Mouse (Mus musculus): ENCODE measurements at regions not wholly inside any gene's neighbourhood (a gene's known extent, or its start where the extent isn't known, plus 50 kb on each side); places are given as distances from the start of the nearest gene placed in this dataset.

DNA sequence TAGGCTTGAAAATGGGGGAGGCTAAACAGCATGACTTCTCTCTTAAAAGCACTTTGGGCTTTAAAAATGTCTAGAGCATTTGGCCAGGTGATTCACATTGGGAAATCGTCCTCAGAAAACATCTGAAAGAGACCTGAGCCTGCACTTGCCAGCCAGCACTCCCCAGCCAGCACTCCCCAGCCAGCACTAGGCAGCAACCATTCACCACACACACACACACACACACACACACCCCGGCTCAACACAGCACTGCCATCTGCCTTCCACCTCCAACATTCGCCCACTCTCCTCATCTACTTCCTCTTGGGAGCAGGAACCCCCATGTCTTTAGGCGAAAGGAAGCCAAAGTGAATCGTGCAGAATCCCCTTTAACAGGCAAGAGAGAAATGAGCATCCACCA is 85.4 kb downstream of the Atp23 start:
- 80% methylated on average over 5 of the region's 5 CpGs for WGBS
- Histone ChIP-seq H3K4me2 (replicated peaks) (no peak overlapping the region), H3K36me3 (no peaks in the 10 kb centered on the region), H3K9me3 (no peaks in the 10 kb centered on the region), H3K27me3 (replicated peaks) (no peaks in the 10 kb centered on the region), H3K27ac (no peak overlapping the region), H3K4me3 (replicated peaks) (no peak overlapping the region), H3K9ac (no peak overlapping the region), H3K4me1 (replicated peaks) (no peaks in the 10 kb centered on the region)
- ATAC-seq: no peak

DNA sequence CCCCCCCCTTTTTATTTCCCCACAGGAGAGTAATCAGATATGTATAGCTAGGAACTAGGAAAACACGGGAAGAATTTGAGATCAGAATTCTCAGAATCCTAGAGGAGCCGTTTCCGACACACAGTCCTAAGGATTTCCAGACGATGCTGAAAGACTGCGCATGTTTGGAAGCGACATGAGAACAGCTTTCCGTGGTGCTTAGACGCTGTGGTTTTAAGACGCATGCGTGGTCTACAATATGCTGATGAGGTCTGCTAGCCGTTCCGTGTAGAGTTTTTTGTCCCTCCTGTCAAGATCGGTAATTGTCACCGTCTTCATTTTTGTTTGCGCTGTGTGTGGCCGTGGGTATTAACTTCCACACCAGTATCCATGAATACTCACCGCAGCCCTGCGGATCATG is 86.2 kb downstream of the Atp23 start:
- WGBS: 94% methylated on average over 18 of the region's 18 CpGs
- H3K4me1 ChIP-seq (replicated peaks): 0 out of 2 replicates have a peak, but pooled peaks cover 2% of the 10 kb centered on the region
- no peak for ATAC-seq

DNA sequence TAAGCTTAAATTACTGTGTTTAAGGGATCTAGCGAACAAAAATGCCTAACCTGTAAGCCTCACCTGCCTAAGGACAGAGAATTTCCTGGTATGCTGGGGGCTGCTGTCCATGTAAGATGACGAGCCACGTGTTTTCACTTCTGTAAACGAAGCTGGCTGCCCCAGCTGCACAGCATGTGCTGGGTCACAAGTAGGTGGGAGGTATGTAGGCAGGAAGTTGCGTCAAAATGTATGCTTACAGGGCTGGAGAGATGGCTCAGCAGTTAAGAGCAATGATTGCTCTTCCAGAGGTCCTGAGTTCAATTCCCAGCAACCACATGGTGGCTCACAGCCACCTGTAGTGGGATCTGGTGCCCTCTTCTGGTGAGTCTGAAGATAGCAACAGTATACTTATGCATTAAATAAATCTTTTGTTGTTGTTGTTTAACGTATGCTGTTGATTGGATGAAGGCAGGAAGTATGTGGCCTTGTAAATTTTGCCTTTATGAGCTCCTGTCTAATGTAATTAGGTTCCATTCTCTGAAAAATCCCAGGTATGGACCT is 88.0 kb downstream of the Atp23 start:
- Histone ChIP-seq H3K9ac (no peak overlapping the region), H3K9me3 (no peaks in the 10 kb centered on the region), H3K36me3 (no peaks in the 10 kb centered on the region), H3K27ac (no peak overlapping the region), H3K4me2 (replicated peaks) (no peak overlapping the region), H3K4me3 (replicated peaks) (no peak overlapping the region), H3K27me3 (replicated peaks) (no peaks in the 10 kb centered on the region), H3K4me1 (replicated peaks) (0 out of 2 replicates have a peak, but pooled peaks cover 2% of the 10 kb centered on the region)
- 74% methylated on average over 6 of the region's 6 CpGs for WGBS
- no peak for ATAC-seq

More for the DNA sequence above, 86.2 kb downstream of the Atp23 start:
- Histone ChIP-seq H3K27me3 (replicated peaks) (no peaks in the 10 kb centered on the region), H3K4me2 (replicated peaks) (no peak overlapping the region), H3K9me3 (no peaks in the 10 kb centered on the region), H3K36me3 (no peaks in the 10 kb centered on the region), H3K27ac (no peak overlapping the region), H3K9ac (no peak overlapping the region), H3K4me3 (replicated peaks) (no peak overlapping the region)

DNA sequence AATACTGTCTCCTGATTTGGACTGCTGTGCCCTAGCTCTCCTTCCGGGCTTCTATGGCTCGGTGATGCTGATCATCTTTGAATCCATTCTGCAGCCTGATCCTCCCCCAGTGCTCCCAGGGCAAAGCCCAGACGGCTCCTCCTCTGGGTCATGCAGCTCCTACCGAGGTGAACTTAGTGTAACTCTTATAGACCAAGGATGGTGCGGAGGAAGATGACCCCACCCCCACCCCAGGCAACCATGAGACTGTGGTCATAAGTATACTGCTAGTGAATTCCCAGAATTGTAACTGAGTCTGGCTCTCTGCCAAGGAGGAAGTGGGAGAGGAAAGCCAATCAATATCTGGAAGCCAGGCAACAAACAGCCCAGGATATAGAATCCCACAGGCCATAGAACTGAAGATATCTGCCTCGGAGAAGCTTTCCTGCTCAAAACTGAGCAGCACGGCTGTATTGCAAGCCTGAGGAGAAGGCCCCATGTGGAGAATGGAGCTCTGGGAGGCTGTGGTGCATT is 88.9 kb downstream of the Atp23 start:
- Histone ChIP-seq H3K9me3 (no peaks in the 10 kb centered on the region), H3K4me3 (replicated peaks) (no peak overlapping the region), H3K36me3 (no peaks in the 10 kb centered on the region), H3K27ac (no peak overlapping the region), H3K9ac (no peak overlapping the region), H3K27me3 (replicated peaks) (no peaks in the 10 kb centered on the region), H3K4me2 (replicated peaks) (no peak overlapping the region), H3K4me1 (replicated peaks) (0 out of 2 replicates have a peak, but pooled peaks cover 2% of the 10 kb centered on the region)
- 72% methylated on average over 7 of the region's 7 CpGs for WGBS
- peak; percentile 36 for ATAC-seq

DNA sequence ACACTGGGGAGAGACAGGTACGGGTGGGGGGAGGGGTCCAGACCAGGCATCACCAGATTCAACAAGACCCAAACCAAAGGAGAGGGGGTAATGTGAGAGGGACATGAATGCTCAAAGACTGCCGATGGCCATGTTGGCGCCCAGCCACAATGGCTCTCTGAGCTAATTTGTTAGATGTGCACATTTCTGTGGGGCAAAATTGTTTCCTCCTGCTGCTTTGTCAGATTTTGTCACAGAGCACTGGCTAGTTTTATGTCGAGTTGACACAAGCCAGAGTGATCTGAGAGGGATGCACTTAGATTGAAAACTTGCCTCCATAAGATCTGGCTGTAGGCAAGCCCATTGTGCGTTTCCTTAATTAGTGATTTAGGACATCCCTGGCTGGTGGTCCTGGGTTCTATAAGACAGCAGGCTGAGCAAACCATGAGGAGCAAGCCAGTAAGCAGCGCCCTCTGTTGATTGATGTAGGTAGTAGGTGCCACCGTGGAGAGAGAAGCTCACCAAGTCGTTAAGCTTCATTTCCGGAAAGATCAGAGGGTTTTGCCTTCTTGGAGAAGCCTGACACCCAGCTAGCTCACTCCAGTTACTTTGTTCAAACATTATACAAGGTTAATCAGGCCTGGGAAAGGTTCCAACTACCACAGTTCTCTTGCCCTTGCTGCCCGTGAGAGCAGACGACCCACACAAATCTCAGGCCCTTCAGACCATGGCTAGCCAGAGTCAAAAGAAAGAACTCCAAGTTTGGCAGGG is 90.6 kb downstream of the Atp23 start:
- ATAC-seq: no peak
- no peak overlapping the region; the same call in 1 of the 2 replicates for H3K4me3 ChIP-seq (replicated peaks)

DNA sequence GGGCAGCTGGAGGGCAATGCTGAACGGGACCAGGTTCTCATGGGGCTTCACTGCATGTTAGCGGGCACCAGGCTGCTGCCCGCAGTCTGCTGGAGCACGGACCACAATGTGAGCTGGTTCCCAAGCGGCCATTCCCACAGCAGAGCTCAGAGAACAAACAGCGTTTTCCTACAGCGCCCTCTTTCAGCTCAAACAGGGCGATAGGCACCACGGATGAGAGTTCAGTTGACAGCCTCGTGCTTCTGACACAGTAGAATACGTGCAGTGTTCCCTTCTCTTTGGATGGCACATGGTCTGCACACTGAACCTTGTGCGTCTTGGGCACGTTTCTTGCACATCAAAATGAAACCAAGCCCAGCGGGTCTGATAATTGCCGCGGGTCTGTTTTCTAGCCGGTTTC is 91.6 kb downstream of the Atp23 start:
- Histone ChIP-seq H3K27ac (no peak overlapping the region), H3K27me3 (replicated peaks) (no peaks in the 10 kb centered on the region), H3K9ac (0 out of 2 replicates have a peak overlapping the region, but pooled peaks have one; percentile 2), H3K9me3 (no peaks in the 10 kb centered on the region), H3K4me1 (replicated peaks) (0 out of 2 replicates have a peak, but pooled peaks cover 2% of the 10 kb centered on the region), H3K36me3 (no peaks in the 10 kb centered on the region), H3K4me2 (replicated peaks) (peak overlapping the region; percentile 54), H3K4me3 (replicated peaks) (peak overlapping the region; percentile 29)
- ATAC-seq: no peak
- 49% methylated on average over 17 of the region's 17 CpGs for WGBS

More for the DNA sequence above, 90.6 kb downstream of the Atp23 start:
- Histone ChIP-seq H3K27me3 (replicated peaks) (no peaks in the 10 kb centered on the region), H3K4me2 (replicated peaks) (peak overlapping the region; percentile 54), H3K27ac (no peak overlapping the region), H3K36me3 (no peaks in the 10 kb centered on the region), H3K4me1 (replicated peaks) (0 out of 2 replicates have a peak, but pooled peaks cover 2% of the 10 kb centered on the region), H3K9me3 (no peaks in the 10 kb centered on the region), H3K9ac (no peak overlapping the region)
- 65% methylated on average over 11 of the region's 11 CpGs for WGBS

DNA sequence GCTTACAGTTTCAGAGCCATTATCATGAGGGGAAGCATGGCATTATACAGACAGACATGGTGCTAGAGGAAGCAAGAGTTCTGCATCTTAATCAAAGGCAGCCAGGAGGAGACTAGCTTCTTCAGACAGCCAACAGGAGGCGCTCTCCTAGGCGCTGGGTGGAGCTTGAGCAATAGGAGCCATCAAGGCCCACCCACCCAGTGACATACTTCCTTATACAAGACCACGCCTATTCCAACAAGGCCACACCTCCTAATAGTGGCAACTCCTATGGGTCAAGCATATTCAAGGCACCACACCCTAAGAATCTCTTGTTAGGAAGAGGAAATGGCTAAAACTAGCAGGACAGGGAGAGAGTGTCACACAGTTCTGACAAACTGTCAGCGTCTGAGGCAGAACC is 94.3 kb downstream of the Atp23 start:
- WGBS: 89% methylated on average over 4 of the region's 4 CpGs
- ATAC-seq: no peak
- Histone ChIP-seq H3K9me3 (no peaks in the 10 kb centered on the region), H3K4me1 (replicated peaks) (0 out of 2 replicates have a peak, but pooled peaks cover 2% of the 10 kb centered on the region), H3K27ac (no peak overlapping the region), H3K4me3 (replicated peaks) (no peak overlapping the region), H3K4me2 (replicated peaks) (no peak overlapping the region), H3K27me3 (replicated peaks) (no peaks in the 10 kb centered on the region), H3K9ac (no peak overlapping the region), H3K36me3 (no peaks in the 10 kb centered on the region)

DNA sequence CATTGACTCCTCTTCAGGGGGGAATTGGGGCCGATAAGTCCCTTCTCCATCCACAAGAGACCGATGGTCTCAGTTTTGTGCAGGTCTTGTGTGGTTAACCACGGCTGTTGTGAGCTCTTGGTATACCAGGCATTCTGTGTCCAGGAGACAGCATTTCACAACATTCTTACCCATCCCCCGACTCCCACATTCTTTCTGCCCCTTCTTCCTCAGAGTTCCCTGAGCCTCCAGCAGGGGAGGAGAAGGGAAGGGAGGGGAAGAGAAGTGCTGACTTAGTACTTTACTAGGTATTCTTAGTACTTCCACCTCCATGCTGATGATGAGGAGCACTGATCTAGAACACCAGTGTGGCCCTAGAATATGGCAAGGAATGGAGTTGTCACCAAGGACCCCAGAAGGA is 98.4 kb downstream of the Atp23 start:
- no peaks in the 10 kb centered on the region for H3K9me3 ChIP-seq
- 69% methylated on average over 4 of the region's 4 CpGs for WGBS
- no peak overlapping the region for H3K4me3 ChIP-seq (replicated peaks)
- no peaks in the 10 kb centered on the region for H3K27me3 ChIP-seq (replicated peaks)
- no peak for ATAC-seq
- no peaks in the 10 kb centered on the region for H3K36me3 ChIP-seq
- H3K9ac ChIP-seq: no peak overlapping the region
- H3K4me2 ChIP-seq (replicated peaks): no peak overlapping the region
- H3K27ac ChIP-seq: no peak overlapping the region
- H3K4me1 ChIP-seq (replicated peaks): no peaks in the 10 kb centered on the region

DNA sequence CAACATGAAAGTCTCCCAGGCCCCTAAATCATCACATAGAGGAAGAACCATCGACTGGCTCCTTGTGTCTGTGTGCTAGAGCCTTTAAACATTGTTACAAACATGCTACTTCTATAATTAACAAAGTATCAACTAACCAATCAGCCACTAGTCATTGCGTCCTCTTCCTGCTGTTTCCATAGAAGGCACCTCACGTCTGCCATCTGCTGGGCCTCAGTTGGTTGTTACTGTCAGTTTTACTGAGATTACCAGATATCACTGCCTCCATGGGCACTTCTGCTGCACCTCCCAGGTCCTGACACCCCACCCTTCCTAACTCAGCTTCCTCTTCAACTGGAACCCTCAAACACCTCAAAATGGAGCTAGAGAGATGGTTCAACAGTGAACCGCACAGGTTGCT is 101.8 kb downstream of the Atp23 start:
- H3K9me3 ChIP-seq: no peaks in the 10 kb centered on the region
- no peak overlapping the region for H3K4me3 ChIP-seq (replicated peaks)
- 56% methylated on average over 4 of the region's 4 CpGs for WGBS
- H3K27me3 ChIP-seq (replicated peaks): no peaks in the 10 kb centered on the region
- no peaks in the 10 kb centered on the region for H3K36me3 ChIP-seq
- no peak for ATAC-seq
- H3K9ac ChIP-seq: no peak overlapping the region
- H3K27ac ChIP-seq: no peak overlapping the region
- no peaks in the 10 kb centered on the region for H3K4me1 ChIP-seq (replicated peaks)
- no peak overlapping the region for H3K4me2 ChIP-seq (replicated peaks)

DNA sequence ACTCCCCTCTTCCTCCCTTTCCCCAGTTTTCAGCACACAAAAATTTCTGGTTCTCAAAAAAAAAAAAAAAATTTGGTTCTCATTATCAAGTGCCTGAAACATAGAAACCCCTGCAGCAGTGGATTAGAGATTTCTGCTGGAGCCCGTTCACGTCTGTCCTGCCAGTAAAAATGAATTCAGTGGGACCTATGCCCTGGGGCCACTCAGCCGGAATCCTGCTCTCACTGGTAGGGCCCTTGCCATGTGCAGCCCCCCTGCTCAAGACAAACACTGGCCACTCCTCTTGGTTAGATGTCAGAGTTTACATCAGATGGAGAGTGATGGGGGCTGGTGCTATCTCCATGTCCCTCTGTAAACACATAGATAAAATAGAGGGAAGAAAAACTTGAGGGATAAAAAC is 108.0 kb downstream of the Atp23 start:
- Histone ChIP-seq H3K36me3 (no peaks in the 10 kb centered on the region), H3K9me3 (no peaks in the 10 kb centered on the region), H3K4me2 (replicated peaks) (no peak overlapping the region), H3K9ac (no peak overlapping the region), H3K27ac (no peak overlapping the region), H3K4me1 (replicated peaks) (no peaks in the 10 kb centered on the region), H3K27me3 (replicated peaks) (no peaks in the 10 kb centered on the region), H3K4me3 (replicated peaks) (no peak overlapping the region)
- ATAC-seq: no peak
- WGBS: 42% methylated on average over 3 of the region's 3 CpGs

DNA sequence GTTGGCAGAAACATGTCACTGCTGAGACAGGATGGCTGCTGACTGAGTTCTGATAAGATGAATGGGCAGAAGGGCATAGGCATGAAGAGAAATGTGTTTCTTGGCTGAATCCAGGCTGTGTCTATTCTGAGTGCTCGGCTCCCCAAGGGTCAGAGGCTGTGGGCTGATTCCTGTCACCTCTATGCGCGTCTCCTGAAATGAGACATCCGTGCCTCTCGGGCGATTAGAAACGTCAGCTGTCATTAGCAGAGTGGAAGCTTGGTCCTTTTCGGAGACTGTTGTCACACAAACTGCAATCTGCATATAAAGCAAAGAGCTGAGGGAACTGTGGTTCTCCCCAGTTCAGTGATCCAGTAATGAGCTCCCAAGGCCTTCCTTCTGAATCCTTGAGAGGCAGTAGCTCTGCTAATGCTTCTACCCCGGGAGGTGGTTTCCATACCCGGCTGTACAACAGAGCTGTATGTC is 108.8 kb downstream of the Atp23 start:
- Histone ChIP-seq H3K9me3 (no peaks in the 10 kb centered on the region), H3K4me1 (replicated peaks) (no peaks in the 10 kb centered on the region), H3K36me3 (no peaks in the 10 kb centered on the region), H3K4me2 (replicated peaks) (no peak overlapping the region), H3K27me3 (replicated peaks) (no peaks in the 10 kb centered on the region), H3K9ac (no peak overlapping the region), H3K4me3 (replicated peaks) (no peak overlapping the region), H3K27ac (no peak overlapping the region)
- ATAC-seq: no peak
- WGBS: 81% methylated on average over 10 of the region's 10 CpGs

DNA sequence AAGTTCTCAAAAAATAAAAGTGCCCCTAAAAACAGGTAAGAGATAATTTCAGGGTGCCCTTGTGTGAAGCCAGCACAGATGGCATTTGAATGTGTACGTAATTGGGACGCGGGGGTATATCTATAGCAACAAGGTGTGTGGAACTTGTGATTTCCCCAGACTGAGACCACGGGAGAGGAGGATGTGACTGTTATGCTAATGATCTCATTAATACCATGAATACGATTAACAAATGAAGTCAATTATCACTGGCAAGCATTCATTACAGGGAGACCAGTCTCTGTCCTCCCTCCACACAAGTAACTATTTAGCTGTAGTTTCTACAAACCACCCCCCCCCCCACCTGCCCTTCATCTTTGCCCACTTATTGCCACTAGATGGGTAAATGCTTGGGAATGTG is 112.9 kb downstream of the Atp23 start:
- WGBS: 94% methylated on average over 5 of the region's 5 CpGs
- Histone ChIP-seq H3K4me3 (replicated peaks) (no peak overlapping the region), H3K4me2 (replicated peaks) (no peak overlapping the region), H3K27ac (no peak overlapping the region), H3K9ac (no peak overlapping the region), H3K4me1 (replicated peaks) (no peaks in the 10 kb centered on the region), H3K27me3 (replicated peaks) (no peaks in the 10 kb centered on the region), H3K36me3 (no peaks in the 10 kb centered on the region), H3K9me3 (no peaks in the 10 kb centered on the region)
- no peak for ATAC-seq

DNA sequence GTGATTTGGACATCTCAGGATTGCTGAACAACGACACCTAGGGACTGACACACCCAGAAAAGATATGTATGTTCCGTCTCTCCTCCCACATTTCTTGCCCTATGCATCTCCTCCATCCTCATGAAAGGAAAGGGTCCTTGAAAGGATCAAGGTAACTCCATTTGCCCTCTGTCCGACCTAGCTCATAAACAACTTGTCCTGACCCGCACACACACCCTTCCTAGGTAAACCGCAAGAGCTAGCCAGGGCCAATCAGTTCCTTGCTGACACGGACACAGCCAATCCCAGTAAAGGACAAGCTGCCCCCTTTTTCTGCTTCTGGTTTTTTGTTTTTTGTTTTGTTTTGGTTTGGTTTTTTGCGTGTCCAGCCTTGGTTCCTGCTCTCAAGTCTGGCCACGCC is 118.0 kb downstream of the Atp23 start:
- H3K9me3 ChIP-seq: no peaks in the 10 kb centered on the region
- H3K27ac ChIP-seq: no peak overlapping the region
- H3K4me3 ChIP-seq (replicated peaks): no peak overlapping the region
- no peak for ATAC-seq
- 84% methylated on average over 8 of the region's 8 CpGs for WGBS
- H3K27me3 ChIP-seq (replicated peaks): no peaks in the 10 kb centered on the region
- no peak overlapping the region for H3K4me2 ChIP-seq (replicated peaks)
- H3K4me1 ChIP-seq (replicated peaks): no peaks in the 10 kb centered on the region
- H3K36me3 ChIP-seq: no peaks in the 10 kb centered on the region
- H3K9ac ChIP-seq: no peak overlapping the region
